8 mouse cellular contexts compared by ENCODE assay signal in the genomic region with DNA sequence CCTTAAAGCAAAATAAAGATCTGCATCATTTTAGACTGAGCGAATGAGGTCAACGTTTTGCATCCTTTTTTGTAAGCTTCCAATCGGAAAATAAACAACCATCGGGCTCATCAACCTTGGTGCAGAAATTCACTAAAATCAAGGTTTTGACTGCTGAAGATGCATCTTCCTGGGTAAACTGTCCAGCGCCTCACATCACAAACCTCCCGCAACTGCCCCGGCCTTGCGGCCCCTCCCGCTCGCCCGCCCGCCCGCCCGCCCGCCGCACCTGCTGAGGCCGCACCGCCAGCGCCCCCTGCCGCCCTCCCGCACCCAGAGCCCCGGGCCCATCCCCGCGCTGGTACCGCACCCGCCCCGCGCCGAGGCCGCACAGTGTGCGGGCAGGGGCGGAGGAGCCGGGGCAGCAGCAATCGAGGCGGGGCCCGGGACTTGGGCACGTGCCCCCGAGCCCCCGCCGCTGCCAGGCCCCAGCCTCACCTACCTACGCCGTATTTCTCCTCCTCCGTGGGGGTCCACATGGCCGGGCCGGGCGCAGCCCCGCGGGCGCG. TPM values are rescaled to one million over a fixed set of nuclear protein-coding genes. Genes with fewer than 3 reads are reported as not detected.
DNase-seq lines count a peak whose midpoint lies in the region; ATAC-seq and TF ChIP-seq lines count a peak whose summit lies in the region.

No protein-coding gene starts in this region.

- peaks cover 26% of the 10 kb centered on the region for H3K9me3 ChIP-seq in E14TG2a.4 (ENCODE audit: low read length)
- H3K9me3 ChIP-seq in heart, embryonic 15.5 days (replicated peaks): no peaks in the 10 kb centered on the region
- H3K9me3 ChIP-seq in limb, embryonic 11.5 days (ENCODE audit: control insufficient read depth, low read length): no peaks in the 10 kb centered on the region
- no peaks in the 10 kb centered on the region for H3K9me3 ChIP-seq in neural tube, embryonic 12.5 days

- peak; percentile 36 for DNase-seq in gastrocnemius, postnatal 10 days
- DNase-seq in gastrocnemius, adult 18-20 months (ENCODE audit: low spot score): no peak
- DNase-seq in cerebellum, postnatal 10 days: peak; percentile 94
- DNase-seq in limb, embryonic 11.5 days (ENCODE audit: low spot score): peak; percentile 50

- peaks cover 59% of the 10 kb centered on the region for H3K27me3 ChIP-seq in E14TG2a.4 (ENCODE audit: insufficient read depth, low read length)
- peaks cover 90% of the 10 kb centered on the region for H3K27me3 ChIP-seq in heart, embryonic 15.5 days
- peaks cover 71% of the 10 kb centered on the region for H3K27me3 ChIP-seq in limb, embryonic 11.5 days (ENCODE audit: control insufficient read depth, insufficient read depth, low read length)
- H3K27me3 ChIP-seq in neural tube, embryonic 12.5 days (replicated peaks): peaks cover 50% of the 10 kb centered on the region

- H3K36me3 ChIP-seq in E14TG2a.4 (ENCODE audit: insufficient read depth, low read length): no peaks in the 10 kb centered on the region
- H3K36me3 ChIP-seq in heart, embryonic 15.5 days: no peaks in the 10 kb centered on the region
- H3K36me3 ChIP-seq in limb, embryonic 11.5 days (ENCODE audit: control insufficient read depth, insufficient read depth, low read length): no peaks in the 10 kb centered on the region
- H3K36me3 ChIP-seq in neural tube, embryonic 12.5 days: no peaks in the 10 kb centered on the region

- TF ChIP-seq CTCF in E14TG2a.4 (conservative IDR thresholded peaks at IDR 0.05; ENCODE audit: low read length): no peak

- H3K4me3 ChIP-seq in E14TG2a.4 (replicated peaks; ENCODE audit: low read length): peak overlapping the region; percentile 85
- peak overlapping the region; percentile 61 for H3K4me3 ChIP-seq in heart, embryonic 15.5 days
- H3K4me3 ChIP-seq in limb, embryonic 11.5 days (ENCODE audit: low read depth, low read length): peak overlapping the region; percentile 48
- peak overlapping the region; percentile 85 for H3K4me3 ChIP-seq in neural tube, embryonic 12.5 days

- peak overlapping the region; percentile 40 for H3K9ac ChIP-seq in heart, embryonic 15.5 days
- H3K9ac ChIP-seq in limb, embryonic 11.5 days (ENCODE audit: low read length): 0 out of 2 replicates have a peak overlapping the region, but pooled peaks have one; percentile 17
- peak overlapping the region; percentile 86 for H3K9ac ChIP-seq in neural tube, embryonic 12.5 days

- H3K4me1 ChIP-seq in E14TG2a.4 (replicated peaks; ENCODE audit: low read depth, low read length): peaks cover 4% of the 10 kb centered on the region
- peaks cover 14% of the 10 kb centered on the region for H3K4me1 ChIP-seq in heart, embryonic 15.5 days (replicated peaks)
- H3K4me1 ChIP-seq in limb, embryonic 11.5 days (ENCODE audit: control insufficient read depth, insufficient read depth, low read length): 0 out of 2 replicates have a peak, but pooled peaks cover 3% of the 10 kb centered on the region
- H3K4me1 ChIP-seq in neural tube, embryonic 12.5 days: peaks cover 5% of the 10 kb centered on the region; the same call in 1 of the 2 replicates

- 3% methylated on average over 29 of the region's 50 CpGs for WGBS in heart, embryonic 15.5 days
- WGBS in limb, embryonic 11.5 days: 2% methylated on average over 38 of the region's 50 CpGs
- WGBS in neural tube, embryonic 12.5 days: 2% methylated on average over 40 of the region's 50 CpGs

- no peak for ATAC-seq in heart, embryonic 15.5 days (replicated peaks; ENCODE audit: insufficient number of reproducible peaks, insufficient read depth, low FRiP score, low read depth)
- 0 out of 2 replicates have a peak, but pooled peaks have one; percentile 69 for ATAC-seq in limb, embryonic 11.5 days (ENCODE audit: insufficient number of reproducible peaks, low FRiP score, low TSS enrichment, low read depth)
- ATAC-seq in neural tube, embryonic 12.5 days (ENCODE audit: low FRiP score, low read depth): peak; percentile 87
- no peak for ATAC-seq in erythroid progenitor cell, adult 5-6 weeks (replicated peaks; ENCODE audit: low FRiP score, poor library complexity, severe bottlenecking)

- H3K4me2 ChIP-seq in heart, embryonic 15.5 days: peak overlapping the region; percentile 99
- peak overlapping the region; percentile 94 for H3K4me2 ChIP-seq in limb, embryonic 11.5 days (ENCODE audit: low read depth, severe bottlenecking)
- H3K4me2 ChIP-seq in neural tube, embryonic 12.5 days (replicated peaks): peak overlapping the region; percentile 95

- no peak overlapping the region for H3K27ac ChIP-seq in heart, embryonic 15.5 days
- H3K27ac ChIP-seq in limb, embryonic 11.5 days (replicated peaks; ENCODE audit: low read depth, low read length): no peak overlapping the region
- H3K27ac ChIP-seq in neural tube, embryonic 12.5 days: peak overlapping the region; percentile 91

RNA-seq across cellular contexts. Expression of a gene that starts 0.6 kb away (rescaled TPM):
- under 1 TPM; 0.27 to 0.70 TPM for total RNA-seq in gastrocnemius, postnatal 10 days (2021)
- under 1 TPM in 1 of 2 experiments, not detected in 1; 0.33 TPM for total RNA-seq in gastrocnemius, adult 18-20 months (2021)
- 0.11 and 0.20 TPM in 2 replicates for polyA plus RNA-seq in heart, embryonic 15.5 days (2015; fragmentation: Nextera tagmentation; extraction: Ambion mirVana)
- polyA plus RNA-seq in limb, embryonic 11.5 days (2014; fragmentation: Nextera tagmentation; extraction: Ambion mirVana): 0.32 and 1.3 TPM in 2 replicates
- polyA plus RNA-seq in neural tube, embryonic 12.5 days (2016; fragmentation: Nextera tagmentation; extraction: Ambion mirVana): 13.6 and 14.6 TPM in 2 replicates
- total RNA-seq in erythroid progenitor cell, adult 5-6 weeks (2015; ENCODE audit: low replicate concordance): 10.1 TPM in 1 of 2 replicates, not detected in the other
- total RNA-seq in erythroid progenitor cell, adult 5-6 weeks (2017; ENCODE audit: low replicate concordance): not detected in 2 replicates

RNA-seq across cellular contexts. Expression of a gene that starts 58.6 kb away (rescaled TPM):
- 10 to 100 TPM; 11.0 to 14.4 TPM for total RNA-seq in gastrocnemius, postnatal 10 days (2021)
- 10 to 100 TPM; 33.6 to 34.8 TPM for total RNA-seq in gastrocnemius, adult 18-20 months (2021)
- polyA plus RNA-seq in heart, embryonic 15.5 days (2015; fragmentation: Nextera tagmentation; extraction: Ambion mirVana): 6.9 and 12.9 TPM in 2 replicates
- polyA plus RNA-seq in limb, embryonic 11.5 days (2014; fragmentation: Nextera tagmentation; extraction: Ambion mirVana): 4.9 and 5.9 TPM in 2 replicates
- polyA plus RNA-seq in neural tube, embryonic 12.5 days (2016; fragmentation: Nextera tagmentation; extraction: Ambion mirVana): 3.5 and 3.7 TPM in 2 replicates
- total RNA-seq in erythroid progenitor cell, adult 5-6 weeks (2015; ENCODE audit: low replicate concordance): 7.6 and 17.2 TPM in 2 replicates
- total RNA-seq in erythroid progenitor cell, adult 5-6 weeks (2017; ENCODE audit: low replicate concordance): 10.0 and 15.7 TPM in 2 replicates

Comparison
In these comparisons a context has a peak if more than half of its experiments do, and no peak if none do; other contexts are left out.
1. ATAC-seq: peak in limb, embryonic 11.5 days (single experiment) and neural tube, embryonic 12.5 days (single experiment); none in heart, embryonic 15.5 days (single experiment) and erythroid progenitor cell, adult 5-6 weeks (single experiment).
2. H3K9ac ChIP-seq: peak in every context shown above with its lines; median percentile 86 in neural tube, embryonic 12.5 days; 40 in heart, embryonic 15.5 days; 17 in limb, embryonic 11.5 days.
3. Peak in every context shown above with its lines, with median percentiles within 50 percentile points of each other: H3K4me3 ChIP-seq and H3K4me2 ChIP-seq.